Mouse (Mus musculus): ENCODE measurements around the gene Itpkb. TPM values are rescaled to one million over a fixed set of nuclear protein-coding genes. Genes with fewer than 3 reads are reported as not detected.

Itpkb gene
- total RNA-seq, 1 experiment = 3.3 TPM

DNA sequence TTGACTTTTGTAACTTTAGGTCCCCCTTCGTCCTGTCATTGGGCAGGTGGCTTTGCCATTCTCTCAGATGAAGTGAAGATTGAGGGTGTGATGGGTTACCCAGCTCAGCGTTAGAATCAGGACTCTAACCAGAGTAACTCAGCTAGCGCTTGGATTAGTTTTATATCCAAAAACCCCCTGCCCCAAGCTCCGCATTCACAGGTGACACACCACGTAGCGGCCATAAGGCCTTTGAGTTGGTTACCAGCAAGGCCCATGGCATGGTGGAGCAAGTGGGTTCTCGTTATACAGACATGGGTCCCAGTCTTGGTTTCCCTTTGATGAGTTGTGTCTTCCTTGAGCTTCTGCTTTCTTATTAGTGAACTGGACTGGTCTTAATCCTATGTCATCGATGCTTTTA lies 53.6 kb downstream of the Itpkb start:
- in situ Hi-C loops (cut with MboI; ENCODE audit: low sequenced_read_pairs in 2 of 2, unreplicated experiment in 2 of 2) = no loop called here
- TF ChIP-seq CHD2 (IDR thresholded peaks at IDR 0.05; ENCODE audit: low read depth, low read length) = no peak
- no peak for TF ChIP-seq ZC3H11A (IDR thresholded peaks at IDR 0.05; ENCODE audit: borderline replicate concordance, low read depth, low read length)
- TF ChIP-seq MAFK (IDR thresholded peaks at IDR 0.05; ENCODE audit: insufficient read depth, low read depth, low read length) = no peak
- no peak for TF ChIP-seq ZNF384 (IDR thresholded peaks at IDR 0.05; ENCODE audit: low read depth, low read length)
- no peak for TF ChIP-seq HCFC1 (IDR thresholded peaks at IDR 0.05; ENCODE audit: borderline replicate concordance, insufficient read depth, low read length)
- H3K9ac ChIP-seq (ENCODE audit: insufficient read depth, low read depth, low read length, poor library complexity, severe bottlenecking) = no peak overlapping the region

DNA sequence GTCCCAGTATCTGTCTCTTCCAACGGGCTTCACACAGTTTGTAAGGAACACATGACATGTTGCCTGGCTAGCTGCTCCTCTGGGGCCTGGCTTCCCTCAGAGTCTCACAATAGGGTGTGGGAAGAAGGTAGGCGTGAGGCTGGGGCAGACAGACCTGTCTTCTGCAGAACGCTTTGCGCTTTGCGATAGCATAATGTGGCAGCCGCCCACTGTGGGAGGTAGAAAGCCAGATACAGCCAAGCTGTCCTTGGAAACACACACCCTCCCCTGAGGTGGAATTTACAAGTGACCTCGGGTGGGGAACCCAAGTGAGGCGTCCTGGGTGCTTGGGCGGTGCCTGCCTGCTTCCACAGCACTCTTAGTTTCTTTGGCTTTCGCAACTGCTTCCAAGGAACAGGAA lies 54.2 kb downstream of the Itpkb start:
- H3K9me3 ChIP-seq (ENCODE audit: control insufficient read depth, insufficient read depth, low read depth, low read length) = no peaks in the 10 kb centered on the region
- H3K27ac ChIP-seq (ENCODE audit: insufficient read depth, low read depth, low read length, poor library complexity, severe bottlenecking) = no peak overlapping the region
- in situ Hi-C loops (cut with MboI; ENCODE audit: low sequenced_read_pairs in 2 of 2, unreplicated experiment in 2 of 2) = no loop called here

More for the DNA sequence above, 53.6 kb downstream of the Itpkb start:
- no peaks in the 10 kb centered on the region for H3K36me3 ChIP-seq (ENCODE audit: control insufficient read depth, insufficient read depth, low read length, poor library complexity, severe bottlenecking)
- no peak overlapping the region for H3K27ac ChIP-seq (ENCODE audit: insufficient read depth, low read depth, low read length, poor library complexity, severe bottlenecking)
- no peak for DNase-seq (ENCODE audit: low read depth, low spot score)
- peaks cover 7 to 17% of the 10 kb centered on the region in 2 experiments; a peak in 3 of 4 replicates for H3K4me1 ChIP-seq (ENCODE audit: control insufficient read depth in 2 of 2, insufficient read depth in 2 of 2, low read length in 2 of 2, poor library complexity in 1 of 2)
- no peak overlapping the region for H3K4me3 ChIP-seq (ENCODE audit: insufficient read depth in 1 of 2, low read depth in 1 of 2, low read length in 2 of 2, poor library complexity in 1 of 2, severe bottlenecking in 1 of 2)
- no peaks in the 10 kb centered on the region for H3K9me3 ChIP-seq (ENCODE audit: control insufficient read depth, insufficient read depth, low read depth, low read length)

DNA sequence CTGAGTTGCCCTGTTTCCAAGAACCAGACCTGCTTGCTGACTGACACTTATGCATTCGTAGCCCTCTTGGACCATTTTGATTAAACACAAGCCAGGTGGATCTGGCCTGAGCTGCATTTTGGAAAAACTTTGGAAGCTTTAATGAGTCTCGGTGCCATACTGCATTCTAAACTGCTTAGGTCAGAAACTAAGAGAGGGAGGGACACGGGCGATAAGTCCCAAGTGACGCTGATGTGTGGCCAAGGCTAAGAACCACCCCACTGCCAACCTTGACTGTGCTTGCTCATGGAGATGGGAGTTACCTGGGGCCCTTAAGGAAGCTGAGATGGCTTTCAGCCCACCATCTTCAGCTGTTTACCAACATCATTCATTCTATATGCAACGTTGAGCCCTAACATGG lies 55.0 kb downstream of the Itpkb start:
- no peak for DNase-seq (ENCODE audit: low read depth, low spot score)
- Histone ChIP-seq H3K4me1 (ENCODE audit: control insufficient read depth in 2 of 2, insufficient read depth in 2 of 2, low read length in 2 of 2, poor library complexity in 1 of 2) (peaks cover 7 to 17% of the 10 kb centered on the region in 2 experiments; a peak in 3 of 4 replicates), H3K9ac (ENCODE audit: insufficient read depth, low read depth, low read length, poor library complexity, severe bottlenecking) (no peak overlapping the region), H3K36me3 (ENCODE audit: control insufficient read depth, insufficient read depth, low read length, poor library complexity, severe bottlenecking) (no peaks in the 10 kb centered on the region), H3K27ac (ENCODE audit: insufficient read depth, low read depth, low read length, poor library complexity, severe bottlenecking) (no peak overlapping the region), H3K4me3 (ENCODE audit: insufficient read depth in 1 of 2, low read depth in 1 of 2, low read length in 2 of 2, poor library complexity in 1 of 2, severe bottlenecking in 1 of 2) (no peak overlapping the region), H3K9me3 (ENCODE audit: control insufficient read depth, insufficient read depth, low read depth, low read length) (no peaks in the 10 kb centered on the region)
- in situ Hi-C loops (cut with MboI; ENCODE audit: low sequenced_read_pairs in 2 of 2, unreplicated experiment in 2 of 2) = no loop called here
- TF ChIP-seq MAFK (IDR thresholded peaks at IDR 0.05; ENCODE audit: insufficient read depth, low read depth, low read length) (no peak), ZNF384 (IDR thresholded peaks at IDR 0.05; ENCODE audit: low read depth, low read length) (no peak), HCFC1 (IDR thresholded peaks at IDR 0.05; ENCODE audit: borderline replicate concordance, insufficient read depth, low read length) (no peak), ZC3H11A (IDR thresholded peaks at IDR 0.05; ENCODE audit: borderline replicate concordance, low read depth, low read length) (no peak), CHD2 (IDR thresholded peaks at IDR 0.05; ENCODE audit: low read depth, low read length) (no peak)

More for the DNA sequence above, 54.2 kb downstream of the Itpkb start:
- H3K4me1 ChIP-seq (ENCODE audit: control insufficient read depth in 2 of 2, insufficient read depth in 2 of 2, low read length in 2 of 2, poor library complexity in 1 of 2) = peaks cover 7 to 17% of the 10 kb centered on the region in 2 experiments; a peak in 3 of 4 replicates
- H3K9ac ChIP-seq (ENCODE audit: insufficient read depth, low read depth, low read length, poor library complexity, severe bottlenecking) = no peak overlapping the region
- no peaks in the 10 kb centered on the region for H3K36me3 ChIP-seq (ENCODE audit: control insufficient read depth, insufficient read depth, low read length, poor library complexity, severe bottlenecking)
- DNase-seq (ENCODE audit: low read depth, low spot score) = peak; percentile 41
- no peak for TF ChIP-seq ZNF384 (IDR thresholded peaks at IDR 0.05; ENCODE audit: low read depth, low read length)
- H3K4me3 ChIP-seq (ENCODE audit: insufficient read depth in 1 of 2, low read depth in 1 of 2, low read length in 2 of 2, poor library complexity in 1 of 2, severe bottlenecking in 1 of 2) = no peak overlapping the region

DNA sequence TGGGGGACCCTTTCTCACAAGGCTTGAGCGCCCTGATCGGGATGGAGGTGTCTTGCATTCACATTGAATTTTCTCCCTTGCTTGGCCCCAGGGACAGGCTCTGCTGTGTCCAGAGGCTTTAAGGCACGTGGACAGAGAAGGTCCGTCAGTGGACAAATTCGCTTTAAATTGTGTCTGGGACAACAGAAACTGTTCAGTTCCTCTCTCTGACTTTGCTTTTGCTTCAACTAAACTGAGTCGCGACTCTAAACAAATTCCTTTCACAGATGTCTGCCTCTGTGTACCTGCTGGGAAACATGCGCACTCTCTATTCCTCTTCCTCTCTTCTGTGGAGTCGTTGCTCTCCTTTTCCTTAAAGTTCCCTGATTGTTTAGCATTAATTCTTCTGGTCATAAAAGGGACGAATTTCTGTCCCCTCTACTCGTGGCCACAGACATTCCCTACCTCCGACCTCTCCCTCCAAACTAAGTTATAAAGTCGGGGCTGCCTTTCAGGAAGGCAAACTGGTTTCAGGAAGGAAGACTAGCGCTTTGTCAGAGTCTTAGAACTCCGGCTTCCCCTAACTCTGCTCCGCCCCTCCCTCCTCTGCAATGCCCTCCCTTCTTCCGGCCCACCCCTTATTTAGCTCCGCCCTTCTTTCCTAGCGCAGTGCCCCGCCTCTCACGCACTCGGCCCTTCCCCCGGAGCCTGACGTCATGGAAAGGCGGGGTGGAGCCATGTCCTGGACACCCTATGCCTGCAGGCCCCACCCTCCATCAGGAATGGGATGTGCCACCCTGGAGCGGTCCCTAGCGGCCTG lies 56.9 kb downstream of the Itpkb start:
- peak overlapping the region; percentile 40; the same call in 1 of the 2 replicates for H3K9ac ChIP-seq (ENCODE audit: insufficient read depth, low read depth, low read length, poor library complexity, severe bottlenecking)
- H3K9me3 ChIP-seq (ENCODE audit: control insufficient read depth, insufficient read depth, low read depth, low read length) = no peaks in the 10 kb centered on the region
- H3K4me3 ChIP-seq (ENCODE audit: insufficient read depth in 1 of 2, low read depth in 1 of 2, low read length in 2 of 2, poor library complexity in 1 of 2, severe bottlenecking in 1 of 2) = peak overlapping the region; percentile 23 to 84
- H3K36me3 ChIP-seq (ENCODE audit: control insufficient read depth, insufficient read depth, low read length, poor library complexity, severe bottlenecking) = no peaks in the 10 kb centered on the region
- no peak overlapping the region for H3K27ac ChIP-seq (ENCODE audit: insufficient read depth, low read depth, low read length, poor library complexity, severe bottlenecking)
- TF ChIP-seq CHD2 (IDR thresholded peaks at IDR 0.05; ENCODE audit: low read depth, low read length) (no peak), HCFC1 (IDR thresholded peaks at IDR 0.05; ENCODE audit: borderline replicate concordance, insufficient read depth, low read length) (peak; percentile 33; the same call in 1 of the 2 replicates)
- in situ Hi-C loops (cut with MboI; ENCODE audit: low sequenced_read_pairs in 2 of 2, unreplicated experiment in 2 of 2) = no loop called here
- peaks cover 7 to 10% of the 10 kb centered on the region in 2 experiments; a peak in 3 of 4 replicates for H3K4me1 ChIP-seq (ENCODE audit: control insufficient read depth in 2 of 2, insufficient read depth in 2 of 2, low read length in 2 of 2, poor library complexity in 1 of 2)
- peak; percentile 99 for DNase-seq (ENCODE audit: low read depth, low spot score)
